Mouse (Mus musculus) gastrocnemius, adult 2 months (tissue): ENCODE data around the gene Iqck. TPM values are rescaled to one million over a fixed set of nuclear protein-coding genes. Genes with fewer than 3 reads are reported as not detected.

ENCODE experiments used
- DNase-seq: peaks from one replicate; pipeline ENCODE4 v3.0.0; 2022
- H3K27ac ChIP-seq: fragments of 200-600 bp; 2 replicates; pipeline ENCODE4 v1.8.1; 2022; ENCODE audit warnings: mild to moderate bottlenecking
- H3K4me3 ChIP-seq: fragments of 200-600 bp; 2 replicates; pipeline ENCODE4 v1.8.1; 2022; ENCODE audit warnings: mild to moderate bottlenecking, moderate library complexity
- CTCF ChIP-seq: fragments of 200-600 bp; IDR thresholded peaks from 2 replicates; pipeline ENCODE4 v1.8.1; 2022; ENCODE audit warnings: antibody characterized with exemption, mild to moderate bottlenecking, moderate library complexity
- intact Hi-C: fragments of 180-260 bp; cut with DNase I; formaldehyde crosslinking; loops from one replicate; pipeline ENCODE4 v1.15.1; 2025
- total RNA-seq, 2 experiments: library from RNA; stranded (reverse); gene quantifications; 2 replicates each; pipeline ENCODE4 v1.2.3; 2021

The Iqck gene
- total RNA-seq, 2 experiments from 2014 or later = 0.22 to 0.23 TPM

DNA sequence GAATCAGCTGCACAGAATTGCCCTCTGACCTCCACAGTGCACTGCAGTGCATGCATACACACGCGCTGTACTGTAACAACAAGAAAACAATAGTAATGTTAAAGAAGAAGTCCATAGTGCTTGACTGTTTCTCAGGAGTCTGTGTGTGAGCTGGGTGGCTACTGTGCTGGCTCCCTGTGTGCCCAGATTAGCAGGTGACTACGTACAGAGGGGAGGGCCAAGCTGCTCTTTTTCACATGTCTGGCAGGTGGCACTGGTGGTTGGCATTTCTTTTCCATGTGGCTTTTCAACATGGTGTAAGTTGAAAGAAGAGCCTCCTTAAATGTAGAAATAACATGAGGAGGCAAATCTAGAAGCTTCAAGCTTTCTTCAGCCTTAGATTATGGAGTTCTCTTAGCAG is 72.8 kb downstream of the Iqck start:
- no peak overlapping the region for H3K4me3 ChIP-seq
- peak; percentile 70 for DNase-seq
- peak; percentile 15; the same call in 1 of the 2 replicates for TF ChIP-seq CTCF
- H3K27ac ChIP-seq = peak overlapping the region; percentile 83
- intact Hi-C loops = loop anchor here (2.0 to 5.0 kb wide), 2 partner anchors 16 to 54 kb away; no protein-coding TSS in a partner anchor

DNA sequence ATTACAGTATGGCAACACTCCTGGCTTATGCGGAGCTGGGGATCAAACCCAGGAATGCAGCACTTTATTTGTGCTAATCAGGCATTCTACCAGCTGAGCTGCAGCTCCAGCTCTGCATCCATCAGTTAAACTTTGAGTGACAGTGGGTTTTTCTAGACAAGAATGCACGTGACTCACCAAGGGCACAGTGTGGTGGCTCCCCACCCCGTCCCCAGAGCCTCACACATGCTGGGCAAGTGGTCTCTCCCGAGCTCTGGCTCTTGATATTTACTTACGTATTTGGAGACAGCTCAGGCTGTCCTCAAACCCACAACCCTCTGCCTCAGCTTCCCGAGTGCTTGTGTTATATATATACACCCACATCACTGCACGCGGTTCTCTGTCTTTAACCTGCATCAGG is 73.4 kb downstream of the Iqck start:
- H3K4me3 ChIP-seq = no peak overlapping the region
- intact Hi-C loops = loop anchor here (2.0 to 5.0 kb wide), 2 partner anchors 16 to 53 kb away; no protein-coding TSS in a partner anchor
- no peak for DNase-seq
- peak overlapping the region; percentile 83 for H3K27ac ChIP-seq
- TF ChIP-seq CTCF = no peak

DNA sequence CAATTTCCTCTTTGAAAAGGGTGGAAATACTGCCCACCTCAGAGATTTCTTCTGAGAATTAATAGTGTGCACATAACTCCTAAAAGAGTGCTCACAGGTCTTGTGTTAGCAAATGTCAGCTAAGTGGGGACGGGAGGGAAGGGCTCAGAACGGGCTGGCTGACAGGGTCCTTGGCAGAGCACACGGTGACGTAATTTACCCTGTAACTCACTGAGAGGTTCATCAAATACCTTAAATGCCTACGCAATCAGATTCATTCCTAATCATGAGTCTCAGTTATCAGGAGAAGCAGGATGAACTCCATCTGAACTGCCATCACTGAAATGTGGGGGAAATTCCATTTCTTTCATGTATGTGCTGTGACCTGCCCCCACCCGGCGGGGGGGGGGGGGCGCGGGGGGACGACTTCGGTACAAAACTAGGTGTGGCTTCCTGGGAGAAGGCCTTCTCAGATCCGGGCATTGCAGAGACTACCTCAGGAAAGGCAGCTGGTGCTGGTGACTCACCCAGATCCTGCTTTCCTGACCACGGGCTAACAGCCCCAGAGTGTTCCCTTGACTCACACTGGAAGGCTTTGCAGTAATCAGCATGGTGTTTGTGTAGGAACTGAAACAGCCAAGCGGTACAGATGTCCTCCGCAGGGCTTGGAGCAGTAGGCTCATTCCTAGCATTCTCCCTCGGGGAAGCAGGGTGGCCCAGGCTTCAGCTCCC is 74.2 kb downstream of the Iqck start:
- H3K27ac ChIP-seq = peak overlapping the region; percentile 83
- intact Hi-C loops = loop anchor here (2.0 to 5.0 kb wide), 2 partner anchors 15 to 53 kb away; no protein-coding TSS in a partner anchor
- peak; percentile 75 for DNase-seq
- H3K4me3 ChIP-seq = peak overlapping the region; percentile 8; the same call in 1 of the 2 replicates
- TF ChIP-seq CTCF = no peak

DNA sequence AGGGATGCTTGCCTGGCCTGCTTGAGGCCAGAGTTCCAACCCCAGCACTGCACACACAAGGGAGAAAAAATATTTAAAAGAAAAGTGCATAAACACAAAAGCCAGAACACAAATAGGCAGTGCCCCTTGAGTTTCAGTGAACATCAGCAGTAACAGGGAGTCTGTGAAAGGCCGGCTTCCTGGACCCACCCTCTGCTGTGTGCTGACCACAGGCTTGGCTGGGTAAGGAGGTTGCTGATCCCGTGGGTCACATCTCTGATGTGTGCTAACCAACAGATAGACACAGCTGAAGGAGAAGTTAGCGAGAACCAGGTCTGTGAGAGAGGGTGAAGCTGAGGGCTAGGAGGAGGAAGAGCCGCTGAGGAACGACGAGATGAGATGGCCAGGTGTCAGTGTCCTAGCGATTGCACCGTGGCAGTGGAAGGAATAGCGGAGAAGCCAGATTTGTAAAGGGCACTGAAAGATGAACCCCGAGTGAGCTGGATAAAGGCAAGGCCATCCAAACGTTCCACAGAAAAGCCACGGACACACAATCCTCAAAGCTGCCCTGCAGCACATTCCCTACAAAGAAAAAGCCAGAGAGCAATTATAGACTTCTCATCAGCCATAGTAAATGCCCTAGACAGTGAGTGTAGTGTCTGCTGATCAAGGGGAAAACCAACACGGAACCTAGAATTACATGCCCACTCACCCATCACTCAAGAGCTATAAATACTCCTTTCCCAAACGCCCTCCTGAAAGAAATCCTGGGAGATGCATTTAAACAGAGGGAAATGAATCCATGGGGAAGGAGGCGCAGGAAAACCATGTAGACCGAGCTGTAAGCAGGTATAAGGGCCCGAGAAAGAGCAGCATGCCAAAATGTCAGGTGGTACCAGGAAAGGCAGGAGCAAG is 76.2 kb downstream of the Iqck start:
- Histone ChIP-seq H3K27ac (peak overlapping the region; percentile 83), H3K4me3 (peak overlapping the region; percentile 19; the same call in 1 of the 2 replicates)
- DNase-seq = peak; percentile 67
- intact Hi-C loops = no loop called here
- TF ChIP-seq CTCF = no peak

DNA sequence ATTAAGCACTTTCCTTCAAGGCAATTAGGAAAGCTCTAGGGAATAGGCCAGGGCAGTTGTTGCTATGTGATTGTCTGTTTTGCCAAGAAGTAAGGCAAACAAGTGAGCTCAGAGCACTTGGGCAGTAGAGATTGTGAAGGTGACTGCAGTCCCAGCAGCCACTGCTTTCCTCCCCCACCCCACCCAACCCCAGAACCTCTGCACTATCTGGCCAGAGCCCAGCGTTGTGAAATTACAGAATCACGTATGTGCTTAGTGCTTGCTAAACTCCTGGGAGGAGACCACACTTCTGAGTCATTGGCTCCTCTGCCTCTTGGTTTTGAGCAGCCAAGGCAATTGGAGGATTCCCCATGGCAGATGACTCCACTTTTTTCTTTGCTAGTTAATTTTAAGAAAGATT is 79.8 kb downstream of the Iqck start:
- no peak for TF ChIP-seq CTCF
- peak; percentile 83 for DNase-seq
- intact Hi-C loops = no loop called here
- Histone ChIP-seq H3K4me3 (no peak overlapping the region), H3K27ac (peak overlapping the region; percentile 71)

DNA sequence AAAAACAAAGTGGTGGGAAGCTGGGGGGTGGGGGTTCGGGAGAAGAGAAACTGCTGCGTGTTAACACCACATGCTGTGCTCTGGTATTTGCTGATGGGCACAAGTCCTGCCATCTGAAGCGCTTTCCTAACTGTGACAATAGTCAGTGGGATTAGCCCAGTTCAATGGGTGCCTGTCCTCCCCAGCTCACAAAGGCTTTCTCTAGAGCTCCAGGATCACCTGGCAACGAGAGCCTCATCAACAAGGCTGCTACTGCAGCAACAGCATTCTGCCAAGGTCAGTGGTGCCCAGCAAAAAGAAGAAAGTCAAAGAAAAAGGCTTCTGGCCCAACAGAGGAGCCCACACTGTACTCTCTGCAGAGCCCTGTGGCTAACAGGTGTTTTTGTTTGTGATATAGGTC is 81.3 kb downstream of the Iqck start:
- no peak for TF ChIP-seq CTCF
- H3K4me3 ChIP-seq = no peak overlapping the region
- H3K27ac ChIP-seq = no peak overlapping the region; the same call in 1 of the 2 replicates
- intact Hi-C loops = no loop called here
- DNase-seq = no peak

DNA sequence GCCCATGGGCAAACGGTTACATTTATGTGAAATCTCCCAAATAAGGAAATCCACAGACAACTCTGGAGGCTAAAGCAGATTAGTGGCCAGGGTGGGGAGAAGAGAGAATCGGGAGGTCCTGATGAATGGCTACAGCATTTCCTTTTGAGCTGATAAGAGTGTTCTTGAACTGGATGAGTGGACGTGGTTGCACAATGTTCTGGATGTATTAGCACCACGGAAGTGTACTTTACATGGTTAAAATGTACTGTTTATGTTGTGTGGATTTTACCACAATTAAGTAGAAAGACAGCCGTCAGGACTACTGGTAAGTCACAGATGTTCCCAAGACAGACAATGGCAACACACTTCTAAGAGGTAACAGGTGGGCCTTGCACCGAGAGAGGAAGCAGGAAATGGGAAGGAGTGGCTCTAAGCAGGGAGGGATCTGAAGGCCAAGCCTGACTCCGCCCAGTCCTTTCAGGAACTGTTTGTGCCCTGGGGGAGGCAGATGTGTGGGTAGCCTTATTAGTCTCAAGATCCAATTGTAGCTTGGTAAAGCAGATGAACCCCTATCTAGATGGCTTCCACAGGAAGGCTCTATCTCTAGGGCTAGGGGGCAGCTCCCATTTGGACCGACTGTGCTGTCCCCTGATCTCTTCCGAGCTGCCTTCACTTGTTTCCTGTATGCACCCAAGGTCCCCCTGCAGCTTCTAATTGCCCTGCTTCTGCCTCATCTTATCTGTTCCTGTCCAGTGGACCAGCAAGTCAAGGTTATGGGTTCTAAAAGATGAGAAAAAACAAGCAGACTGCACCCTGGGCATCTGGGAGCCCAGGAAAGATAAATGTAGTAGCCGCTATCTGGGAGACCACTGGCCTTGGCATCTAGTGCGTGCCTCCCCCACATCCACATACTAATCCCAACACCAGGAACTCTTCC is 82.2 kb downstream of the Iqck start:
- no peak for DNase-seq
- no peak overlapping the region for H3K4me3 ChIP-seq
- intact Hi-C loops = no loop called here
- H3K27ac ChIP-seq = no peak overlapping the region
- TF ChIP-seq CTCF = no peak

DNA sequence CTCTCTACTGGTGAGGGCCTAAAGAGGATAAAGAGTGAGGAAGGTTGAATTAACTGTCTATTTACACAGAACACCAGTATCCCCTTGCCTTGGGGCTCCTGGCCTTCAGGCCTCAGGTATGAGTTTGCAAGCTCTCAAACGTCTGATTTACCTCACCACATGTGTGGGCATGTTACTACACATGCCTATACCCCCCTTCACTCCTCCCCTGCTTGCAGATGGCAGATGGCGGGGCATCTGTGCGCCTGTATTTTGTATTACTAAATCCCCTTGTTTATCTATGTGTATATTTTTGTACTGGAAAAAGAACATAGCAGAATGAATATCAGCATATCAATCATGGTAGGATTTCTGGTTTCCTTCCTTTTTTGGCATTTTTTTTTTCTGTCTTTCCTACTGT is 86.7 kb downstream of the Iqck start:
- no peak for TF ChIP-seq CTCF
- no peak for DNase-seq
- Histone ChIP-seq H3K4me3 (no peak overlapping the region), H3K27ac (peak overlapping the region; percentile 65)
- intact Hi-C loops = no loop called here

DNA sequence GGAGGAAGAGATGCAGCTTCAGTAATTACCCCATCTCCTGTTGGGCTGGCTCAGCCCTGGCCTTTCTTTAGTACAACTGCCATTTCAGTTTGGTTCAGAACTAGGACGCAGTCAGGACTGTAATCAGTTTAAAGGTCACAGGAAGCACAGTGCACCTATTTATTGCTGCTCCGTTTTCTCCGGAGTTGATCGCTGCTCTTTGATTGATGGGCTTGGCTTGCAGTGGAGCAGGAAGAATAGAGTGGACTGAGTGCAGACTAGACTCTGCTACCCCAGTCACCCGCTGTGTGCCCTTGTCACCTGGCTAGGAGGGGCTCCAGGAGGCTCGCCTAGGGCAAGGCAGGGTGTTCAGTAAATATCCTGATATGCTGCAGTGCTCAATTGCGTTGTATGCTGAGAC is 87.6 kb downstream of the Iqck start:
- intact Hi-C loops = no loop called here
- peak overlapping the region; percentile 78 for H3K27ac ChIP-seq
- no peak overlapping the region for H3K4me3 ChIP-seq
- DNase-seq = peak; percentile 50
- no peak for TF ChIP-seq CTCF

DNA sequence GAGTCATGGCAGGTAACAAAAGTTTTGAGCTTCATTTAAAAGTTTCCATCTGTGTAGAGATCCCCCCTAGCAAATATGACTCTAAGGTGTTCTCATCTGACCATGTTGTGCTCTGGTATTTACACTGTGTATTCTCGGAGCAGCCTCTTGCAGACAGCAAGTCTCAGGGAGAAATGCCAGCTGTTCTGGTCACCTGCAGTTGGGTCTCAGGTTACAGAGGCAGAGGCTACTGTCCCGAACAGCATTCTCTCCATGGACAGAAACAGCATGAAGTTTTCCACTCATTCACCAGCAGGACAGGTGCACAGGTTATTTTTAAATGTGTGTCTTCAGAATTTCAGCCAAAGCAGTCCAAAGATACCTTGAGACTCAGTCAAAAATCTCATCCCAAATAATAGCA is 89.3 kb downstream of the Iqck start:
- intact Hi-C loops = loop anchor here (2.0 kb wide), 2 partner anchors 16 to 34 kb away; no protein-coding TSS in a partner anchor
- no peak overlapping the region for H3K4me3 ChIP-seq
- DNase-seq = peak; percentile 62
- no peak for TF ChIP-seq CTCF
- peak overlapping the region; percentile 78 for H3K27ac ChIP-seq

DNA sequence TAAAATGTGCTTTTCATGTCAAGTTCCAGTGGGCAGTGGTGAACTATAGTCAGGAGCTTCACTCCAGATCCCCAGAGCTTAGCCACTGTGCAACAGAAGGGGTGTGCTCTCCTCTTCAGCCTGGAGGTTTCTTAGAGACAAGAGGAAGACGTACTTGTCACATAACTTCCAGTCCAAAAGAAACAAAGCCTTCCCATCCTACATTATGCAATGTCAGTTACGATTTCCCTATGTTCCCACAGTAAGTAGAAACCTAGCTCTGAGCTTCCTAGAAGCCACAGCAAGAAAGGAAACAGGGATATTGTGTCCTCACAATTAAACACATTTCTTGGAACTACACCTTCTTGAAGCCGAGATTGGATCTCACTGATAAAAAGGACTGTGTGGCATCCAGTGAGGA is 91.7 kb downstream of the Iqck start:
- TF ChIP-seq CTCF = no peak

DNA sequence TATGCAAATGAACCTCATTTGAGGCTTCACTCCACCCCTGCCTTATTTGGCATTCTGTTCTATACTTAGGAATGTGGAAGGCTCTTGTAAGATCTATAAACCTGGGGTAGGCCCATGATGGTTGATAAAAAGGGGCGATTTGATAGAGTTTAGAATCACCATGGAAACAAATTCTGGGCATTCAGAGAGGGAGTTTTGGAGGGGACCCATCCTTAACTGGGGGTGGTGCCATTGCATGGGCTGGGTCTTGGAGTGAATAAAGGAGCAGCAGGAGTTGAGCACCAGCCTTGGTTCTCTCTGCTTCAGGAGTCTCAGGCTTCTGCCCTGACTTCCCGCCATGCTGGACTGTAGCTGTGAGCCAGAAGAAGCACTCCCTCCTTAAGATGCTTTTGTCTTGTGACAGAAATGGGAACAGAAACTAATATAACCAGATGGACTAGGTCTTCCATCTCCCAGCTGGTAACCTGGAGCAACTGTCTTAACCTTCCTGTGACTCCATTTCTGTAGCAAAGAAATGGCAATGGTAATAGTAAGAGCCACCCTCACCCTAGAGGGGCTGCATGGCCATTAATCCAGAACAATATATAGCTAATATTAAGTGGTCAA is 93.2 kb downstream of the Iqck start:
- TF ChIP-seq CTCF = no peak

More for the DNA sequence above, 91.7 kb downstream of the Iqck start:
- Histone ChIP-seq H3K27ac (no peak overlapping the region), H3K4me3 (no peak overlapping the region)
- no peak for DNase-seq
- intact Hi-C loops = no loop called here

More for the DNA sequence above, 93.2 kb downstream of the Iqck start:
- H3K27ac ChIP-seq = no peak overlapping the region
- intact Hi-C loops = no loop called here
- H3K4me3 ChIP-seq = no peak overlapping the region
- no peak for DNase-seq
